Mouse (Mus musculus): ENCODE data around the gene Vmn2r69. TPM values are rescaled to one million over a fixed set of nuclear protein-coding genes. Genes with fewer than 3 reads are reported as not detected.

Vmn2r69 gene
- polyA plus RNA-seq (2015; fragmentation: Illumina TruSeq; extraction: RNeasy Lipid Tissue Mini Kit (QIAGEN cat#74804); ENCODE audit: insufficient read depth, low replicate concordance), result not detected

DNA sequence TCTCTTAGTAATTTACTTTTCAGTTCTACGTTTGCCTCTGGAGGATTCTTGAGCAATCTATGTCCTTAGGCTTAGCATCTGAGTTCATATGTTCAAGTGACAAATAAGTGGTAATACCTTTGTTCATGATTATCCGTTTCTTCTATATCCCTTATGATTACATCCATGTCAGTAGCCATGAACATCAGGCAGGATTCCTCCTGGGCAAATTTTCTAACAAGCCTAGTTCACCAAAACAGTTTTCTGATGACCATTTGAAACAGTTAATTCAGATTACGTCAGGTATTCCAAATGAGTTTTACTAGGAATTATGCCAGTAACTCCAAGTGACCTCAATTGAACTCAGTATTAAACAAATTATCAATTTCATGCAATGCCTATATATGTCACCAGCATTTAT is at the start of gene Vmn2r69:
Gene Vmn2r69 (minus strand): TSS at position 101 of the 400 bp plus-strand sequence.

Other genes starting within 250 kb of the Vmn2r69 start
- not detected for gene Vmn2r68, start 178.1 kb downstream of the Vmn2r69 start, polyA plus RNA-seq (2015; fragmentation: Illumina TruSeq; extraction: RNeasy Lipid Tissue Mini Kit (QIAGEN cat#74804); ENCODE audit: insufficient read depth, low replicate concordance)
- gene Vmn2r71, start 147.2 kb upstream of the Vmn2r69 start, polyA plus RNA-seq (2015; fragmentation: Illumina TruSeq; extraction: RNeasy Lipid Tissue Mini Kit (QIAGEN cat#74804); ENCODE audit: insufficient read depth, low replicate concordance), result not detected
- gene Vmn2r70, start 153.3 kb upstream of the Vmn2r69 start, polyA plus RNA-seq (2015; fragmentation: Illumina TruSeq; extraction: RNeasy Lipid Tissue Mini Kit (QIAGEN cat#74804); ENCODE audit: insufficient read depth, low replicate concordance), result not detected